Mouse (Mus musculus): ENCODE data around the gene Col4a3. TPM values are rescaled to one million over a fixed set of nuclear protein-coding genes. Genes with fewer than 3 reads are reported as not detected.
A peak's percentile ranks its signal among the peaks of the same experiment; 100 is the strongest.

Col4a3 gene
- total RNA-seq, 1 experiment from 2014 or later: not detected

DNA sequence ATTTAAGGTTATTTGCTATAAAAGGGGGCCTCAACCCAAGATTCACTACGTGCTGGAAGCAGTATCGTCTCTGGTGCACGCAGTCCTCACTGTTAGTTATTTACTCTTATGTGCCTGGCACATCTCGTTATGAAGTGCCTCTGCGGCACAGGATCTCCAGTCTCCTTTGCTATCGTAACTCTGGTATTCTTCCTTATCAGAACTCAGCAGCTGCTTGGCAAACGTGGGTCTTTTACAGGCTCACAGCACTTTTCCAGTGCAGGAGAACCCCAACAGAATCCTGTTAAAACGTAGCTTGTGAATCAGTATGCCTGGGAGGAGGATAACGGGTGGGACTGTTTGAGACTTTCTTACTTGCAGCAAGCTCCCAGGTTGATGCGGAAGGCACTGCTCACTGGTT lies 61.3 kb downstream of the Col4a3 start:
- ATAC-seq (replicated peaks; ENCODE audit: insufficient number of reproducible peaks, low FRiP score, low TSS enrichment, poor library complexity, severe bottlenecking): no peak

DNA sequence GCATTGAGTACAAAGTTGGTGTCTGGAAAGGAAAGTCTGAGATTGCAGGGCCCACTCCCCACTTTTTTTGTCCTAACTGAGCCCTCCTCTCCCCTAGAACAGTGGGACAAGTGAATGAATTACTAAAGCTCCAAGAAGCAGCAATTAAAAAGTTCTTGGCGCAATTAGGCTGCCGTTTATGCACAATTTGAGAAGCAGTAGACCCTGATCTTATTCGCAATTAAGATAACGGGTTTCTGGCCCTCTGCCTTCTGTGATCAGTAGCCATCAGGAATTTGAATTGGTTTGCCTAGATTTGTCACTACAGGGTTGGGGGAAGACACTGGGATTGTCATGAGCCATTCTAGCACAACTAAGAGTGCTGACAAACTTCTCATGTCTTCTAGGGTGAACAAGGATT lies 64.1 kb downstream of the Col4a3 start:
- no peak for ATAC-seq (replicated peaks; ENCODE audit: insufficient number of reproducible peaks, low FRiP score, low TSS enrichment, poor library complexity, severe bottlenecking)

DNA sequence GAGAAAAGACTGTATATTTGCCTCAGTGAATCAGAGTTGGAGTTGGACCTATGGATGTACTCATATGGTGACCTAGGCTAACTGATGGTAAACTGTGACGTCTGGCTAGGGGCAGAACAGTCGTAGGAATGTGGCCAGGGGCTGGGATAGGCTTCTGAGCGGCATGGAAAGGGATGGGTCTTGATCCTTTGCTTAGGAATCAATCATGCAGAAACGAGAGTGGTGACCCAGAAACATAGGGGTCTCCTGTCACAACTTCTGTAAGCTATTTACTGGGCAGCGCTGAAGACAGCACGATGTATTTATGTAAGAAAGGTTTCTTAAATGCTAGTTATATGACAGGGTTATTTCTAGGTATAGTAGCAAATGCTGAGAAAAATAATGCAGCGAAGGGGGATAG lies 67.3 kb downstream of the Col4a3 start:
- no peak for ATAC-seq (replicated peaks; ENCODE audit: insufficient number of reproducible peaks, low FRiP score, low TSS enrichment, poor library complexity, severe bottlenecking)

DNA sequence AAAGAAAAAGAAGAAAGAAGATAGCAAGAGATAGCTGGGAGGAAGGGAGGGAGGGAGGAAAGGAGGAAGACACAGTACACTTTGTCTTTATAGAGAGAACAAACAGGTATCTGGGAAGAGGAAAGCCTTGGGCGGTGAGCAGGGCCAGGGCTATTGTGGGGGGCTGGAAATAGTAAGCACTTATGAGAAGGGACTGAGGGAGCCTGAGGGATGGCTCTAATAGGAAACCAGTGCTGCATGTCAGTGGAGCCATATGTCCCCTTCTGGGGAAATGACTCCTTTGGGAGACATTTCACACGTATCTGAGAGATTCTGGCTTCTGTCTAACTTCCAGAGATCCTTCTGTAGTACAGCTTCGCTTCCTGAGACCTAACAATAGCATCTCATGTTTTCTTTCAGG lies 69.7 kb downstream of the Col4a3 start:
- ATAC-seq (replicated peaks; ENCODE audit: insufficient number of reproducible peaks, low FRiP score, low TSS enrichment, poor library complexity, severe bottlenecking): no peak

DNA sequence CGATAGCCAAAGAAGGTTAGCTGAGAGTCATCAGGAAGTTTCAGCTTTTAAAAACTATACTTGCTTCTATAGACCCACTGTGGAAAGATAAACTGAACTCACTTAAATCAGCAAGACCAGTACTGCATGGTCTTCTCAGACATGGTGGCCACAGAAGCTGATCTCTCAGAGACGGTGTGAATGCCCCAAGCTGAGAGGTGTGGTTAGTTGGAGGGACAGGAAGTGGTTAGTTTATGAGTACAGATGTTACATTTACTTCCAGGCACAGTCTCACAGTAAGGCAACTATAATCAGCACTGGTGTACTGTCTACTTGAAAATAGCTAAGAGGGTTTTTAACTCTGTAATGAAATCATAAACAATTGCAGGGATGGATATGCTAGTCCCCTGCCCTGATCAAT lies 75.5 kb downstream of the Col4a3 start:
- ATAC-seq (replicated peaks; ENCODE audit: insufficient number of reproducible peaks, low FRiP score, low TSS enrichment, poor library complexity, severe bottlenecking): no peak

DNA sequence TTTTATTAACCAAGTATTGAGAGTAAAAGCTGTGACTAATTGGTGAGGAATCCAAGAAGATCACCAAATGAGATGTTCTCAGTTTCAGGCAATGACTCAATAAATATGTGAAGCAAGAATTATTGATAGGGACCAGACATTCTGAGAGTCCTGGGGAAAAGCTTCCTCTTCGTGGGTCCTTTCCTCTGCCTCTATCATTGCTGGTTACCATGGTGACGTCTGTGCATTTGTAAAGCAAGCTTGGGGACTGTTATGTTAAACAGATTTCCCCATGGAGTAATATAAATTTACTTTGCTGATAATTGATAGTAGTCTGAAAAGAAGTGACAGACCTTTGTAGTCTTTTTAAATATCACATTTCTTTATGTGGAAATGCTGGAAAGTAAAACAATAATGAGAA lies 76.8 kb downstream of the Col4a3 start:
- no peak for ATAC-seq (replicated peaks; ENCODE audit: insufficient number of reproducible peaks, low FRiP score, low TSS enrichment, poor library complexity, severe bottlenecking)

DNA sequence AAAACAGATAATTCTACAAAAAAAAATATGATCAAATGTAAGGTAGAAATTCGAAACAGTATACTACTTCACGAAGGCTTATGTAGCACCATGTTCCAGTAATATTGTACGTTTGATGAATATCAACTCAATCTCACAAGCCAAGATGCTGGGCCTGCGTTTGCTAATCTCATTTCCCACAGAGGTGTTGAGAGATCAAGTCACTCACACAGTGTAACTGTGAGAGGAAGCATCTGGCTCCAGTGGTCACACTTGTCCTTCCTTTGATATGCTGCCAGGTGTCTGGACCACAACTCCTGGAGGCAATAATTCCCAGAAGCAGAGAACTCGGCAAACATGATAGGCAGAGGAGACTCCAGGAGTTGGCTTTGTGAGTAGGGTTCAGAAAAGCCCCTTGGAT lies 99.6 kb downstream of the Col4a3 start:
- no peak for ATAC-seq (replicated peaks; ENCODE audit: insufficient number of reproducible peaks, low FRiP score, low TSS enrichment, poor library complexity, severe bottlenecking)

DNA sequence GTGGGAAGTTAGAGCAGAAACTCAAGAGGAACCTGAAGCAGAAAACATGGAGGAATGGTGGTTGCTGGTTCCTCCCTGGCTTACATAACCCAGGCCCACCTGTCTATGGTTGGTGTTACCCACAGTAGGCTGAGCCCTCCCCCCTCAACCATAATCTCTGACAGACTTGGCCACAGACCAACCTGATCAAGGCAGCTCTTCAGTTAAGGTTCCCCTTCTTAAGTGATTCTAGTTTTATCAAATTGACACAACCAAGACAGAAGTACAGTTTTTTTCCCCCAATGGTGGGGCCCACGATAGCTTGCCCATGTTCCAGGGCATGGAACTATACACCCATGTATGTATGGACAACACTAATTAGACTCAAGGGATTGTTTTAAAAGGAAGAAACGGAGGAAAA lies 100.1 kb downstream of the Col4a3 start:
- ATAC-seq (replicated peaks; ENCODE audit: insufficient number of reproducible peaks, low FRiP score, low TSS enrichment, poor library complexity, severe bottlenecking): no peak

DNA sequence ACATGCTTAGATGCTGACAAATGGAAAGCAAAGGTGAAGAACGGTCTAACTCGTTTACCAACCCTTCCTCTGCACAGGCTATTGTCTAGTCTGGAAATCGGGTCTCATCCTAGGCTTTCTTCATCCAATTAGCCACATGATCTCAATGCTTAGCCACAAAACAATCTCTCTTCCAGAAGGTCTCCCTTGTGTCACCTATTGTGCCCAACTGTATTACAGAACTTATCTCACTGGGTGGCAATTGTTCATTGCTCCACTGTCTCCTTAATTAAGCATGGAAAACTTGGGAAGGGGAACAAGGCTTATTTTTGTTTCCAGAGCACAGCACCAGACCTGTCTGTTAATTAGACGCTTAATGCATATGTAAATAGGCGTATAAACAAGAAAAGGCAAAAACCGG lies 101.2 kb downstream of the Col4a3 start:
- ATAC-seq (replicated peaks; ENCODE audit: insufficient number of reproducible peaks, low FRiP score, low TSS enrichment, poor library complexity, severe bottlenecking): no peak

DNA sequence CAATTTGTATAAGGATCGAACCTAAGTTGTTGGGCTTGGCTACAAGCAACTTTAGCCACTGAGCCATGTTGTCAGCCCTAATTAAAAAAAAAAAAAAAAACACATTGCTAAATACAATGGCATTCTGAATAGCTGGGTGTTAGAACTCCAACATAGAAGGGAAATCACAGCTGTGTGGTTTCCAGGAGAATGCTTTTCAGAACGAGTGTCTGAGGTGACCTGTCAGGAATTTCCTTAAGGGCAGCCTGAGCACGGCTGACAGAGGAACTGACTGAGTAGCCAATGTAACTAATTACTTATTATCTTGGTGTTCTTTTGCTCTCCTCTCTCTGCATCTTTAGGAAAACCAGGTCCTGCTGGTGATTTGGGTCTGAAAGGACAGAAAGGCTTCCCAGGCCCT lies 109.2 kb downstream of the Col4a3 start:
- ATAC-seq (replicated peaks; ENCODE audit: insufficient number of reproducible peaks, low FRiP score, low TSS enrichment, poor library complexity, severe bottlenecking): no peak

DNA sequence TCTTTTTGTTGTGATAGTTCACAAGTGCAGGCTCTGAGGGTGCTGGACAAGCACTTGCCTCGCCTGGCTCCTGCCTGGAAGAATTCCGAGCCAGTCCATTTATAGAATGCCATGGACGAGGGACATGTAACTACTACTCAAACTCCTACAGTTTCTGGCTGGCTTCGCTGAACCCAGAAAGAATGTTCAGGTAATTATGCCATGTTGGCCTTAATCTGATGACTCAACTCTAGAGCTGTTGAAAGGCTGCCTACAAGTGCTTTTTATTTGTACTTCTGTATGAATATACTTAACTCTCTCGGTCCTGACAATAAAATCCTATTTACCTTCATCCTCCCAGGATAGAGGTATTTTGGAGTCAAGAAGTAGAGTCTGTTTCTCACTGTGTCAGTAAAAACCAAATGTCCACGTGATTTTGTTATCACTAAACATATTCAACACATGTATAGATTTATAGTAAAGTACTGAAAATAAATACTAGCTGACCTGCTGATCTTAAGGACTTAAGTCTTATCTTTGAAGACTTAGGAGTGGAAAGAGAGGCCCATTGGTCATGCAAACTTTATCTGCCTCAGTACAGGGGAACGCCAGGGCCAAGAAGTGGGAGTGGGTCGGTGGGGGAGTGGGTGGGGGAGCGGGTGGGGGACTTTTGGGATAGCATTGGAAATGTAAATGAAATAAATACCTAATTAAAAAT lies 131.2 kb downstream of the Col4a3 start:
- ATAC-seq (replicated peaks; ENCODE audit: insufficient number of reproducible peaks, low FRiP score, low TSS enrichment, poor library complexity, severe bottlenecking): no peak

DNA sequence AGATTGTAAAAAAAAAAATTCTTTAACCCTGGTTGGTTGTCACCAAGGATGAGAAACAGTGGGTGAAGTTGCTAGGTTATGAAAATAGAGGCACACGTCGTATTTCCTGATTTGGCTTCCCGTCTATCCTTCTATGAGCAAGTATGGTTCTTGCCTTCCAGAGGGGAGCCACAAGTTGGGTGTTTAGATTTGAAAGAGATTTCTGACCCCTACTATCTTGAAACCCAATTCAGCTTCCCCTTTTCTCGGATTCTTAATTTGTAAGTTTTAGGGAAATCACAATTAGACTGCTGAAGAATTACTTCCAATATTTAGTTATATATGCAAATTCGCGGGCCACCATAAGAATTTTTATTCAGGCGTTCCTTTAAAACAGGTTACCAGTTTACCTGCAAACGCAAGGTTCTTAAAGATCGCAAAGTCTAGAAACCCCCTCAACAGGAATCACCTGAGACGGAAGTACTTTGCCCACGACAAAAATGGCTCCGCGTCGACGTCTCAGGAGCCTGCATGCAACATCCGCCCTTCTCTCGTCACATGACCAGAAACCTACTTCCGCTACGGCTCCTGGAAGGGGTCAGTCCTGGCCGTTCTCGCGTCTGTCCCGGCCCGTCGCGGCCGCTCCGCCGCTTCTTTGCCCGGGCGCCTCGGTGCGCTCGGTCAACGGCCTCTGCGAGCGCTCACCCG lies 137.8 kb downstream of the Col4a3 start, which contains the start of gene Mff:
Mff (plus strand) TSS at position 552 of the 687 bp plus-strand sequence.
- ATAC-seq (replicated peaks; ENCODE audit: insufficient number of reproducible peaks, low FRiP score, low TSS enrichment, poor library complexity, severe bottlenecking): peak; percentile 99

DNA sequence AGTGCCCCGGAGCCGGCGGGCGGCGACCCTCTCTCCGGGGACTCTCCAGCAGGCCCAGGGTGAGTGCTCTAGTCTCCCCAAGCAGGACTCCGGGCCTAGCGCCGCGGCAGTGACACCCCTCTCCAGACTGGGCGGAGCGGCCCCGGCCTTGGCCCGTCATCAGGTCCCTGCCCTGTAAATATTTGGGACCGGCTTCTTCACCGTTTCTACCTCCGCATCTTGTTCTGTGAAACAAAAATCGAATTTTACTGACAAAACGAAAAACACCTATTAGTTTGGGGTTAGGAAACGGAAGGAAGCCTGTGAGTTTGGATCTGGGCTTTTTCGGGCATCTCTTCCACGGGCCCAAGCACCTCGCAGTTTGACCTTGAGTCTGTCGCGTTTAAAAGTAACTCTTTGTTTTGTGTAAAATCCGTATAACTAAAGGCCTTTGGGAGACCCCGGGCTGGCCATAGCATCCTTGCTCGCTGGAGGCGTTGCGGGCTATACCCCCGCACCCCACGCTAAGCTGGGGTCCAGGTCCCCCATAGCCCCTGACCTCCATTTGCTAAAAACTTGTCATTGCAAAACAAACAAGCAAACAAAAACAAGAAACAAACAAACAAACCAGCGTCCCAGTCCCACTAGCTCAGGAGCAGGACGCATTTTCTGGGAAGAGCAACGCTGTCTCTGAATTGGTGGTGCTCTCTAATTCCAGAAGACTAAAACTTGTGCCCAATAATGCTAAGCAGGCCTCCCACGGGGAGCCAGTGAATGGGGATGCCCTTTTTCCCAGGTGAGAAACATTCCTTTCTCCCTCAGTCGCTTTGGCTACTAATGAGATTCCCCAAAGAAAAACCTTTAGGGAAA lies 138.5 kb downstream of the Col4a3 start:
- ATAC-seq (replicated peaks; ENCODE audit: insufficient number of reproducible peaks, low FRiP score, low TSS enrichment, poor library complexity, severe bottlenecking): peak; percentile 68

DNA sequence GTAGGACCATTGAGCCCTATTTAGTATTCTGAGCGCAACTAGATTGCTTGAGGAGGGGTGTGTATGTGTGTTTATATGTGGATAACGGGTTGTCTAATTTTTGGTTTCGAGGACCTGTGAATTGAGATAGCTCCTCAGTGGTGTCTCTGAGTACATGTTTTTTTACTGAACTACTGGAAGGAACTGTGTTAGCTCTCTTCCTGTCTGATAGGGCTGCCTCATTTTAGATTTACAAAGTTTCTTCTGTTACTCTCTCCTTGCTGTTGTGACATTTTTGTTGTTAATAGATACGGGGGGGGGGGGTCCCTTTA lies 139.1 kb downstream of the Col4a3 start:
- ATAC-seq (replicated peaks; ENCODE audit: insufficient number of reproducible peaks, low FRiP score, low TSS enrichment, poor library complexity, severe bottlenecking): no peak

DNA sequence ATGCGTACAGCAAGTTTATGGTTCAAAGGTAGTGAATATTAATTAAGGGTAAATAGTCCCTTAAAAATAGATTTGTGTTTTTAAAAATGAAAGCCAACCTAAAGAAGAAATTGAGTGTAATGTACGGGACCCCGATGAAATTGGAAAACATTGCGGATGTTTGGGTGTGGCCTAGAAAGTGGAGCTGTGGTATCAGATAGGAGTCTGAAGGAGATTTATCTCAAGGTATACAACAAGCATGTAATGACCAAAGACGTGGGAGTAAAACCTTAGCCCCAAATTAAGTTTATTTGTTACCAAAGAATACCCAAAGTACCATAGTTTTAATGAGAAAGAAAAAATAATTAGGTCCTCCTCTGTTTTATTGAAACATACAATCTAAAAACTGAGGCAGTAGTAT lies 139.8 kb downstream of the Col4a3 start:
- ATAC-seq (replicated peaks; ENCODE audit: insufficient number of reproducible peaks, low FRiP score, low TSS enrichment, poor library complexity, severe bottlenecking): no peak

DNA sequence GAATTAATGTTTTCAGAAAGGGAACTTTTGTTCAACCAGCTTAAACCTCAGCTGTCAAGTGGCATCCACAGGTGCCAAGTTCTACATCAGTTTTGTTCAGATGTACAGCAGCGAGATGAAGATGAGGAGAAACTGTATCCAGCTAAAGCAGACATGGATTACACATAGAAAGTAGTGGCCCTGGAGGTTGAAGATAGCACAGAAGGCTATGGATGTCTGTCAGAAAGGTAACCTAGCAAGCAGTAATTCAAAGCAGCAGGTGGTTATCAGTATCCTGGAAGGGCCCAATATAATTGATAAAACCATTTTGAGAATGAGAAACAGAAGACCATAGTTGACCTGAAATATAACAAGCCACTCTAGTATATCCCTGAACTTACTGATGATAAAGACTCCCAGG lies 146.6 kb downstream of the Col4a3 start:
- ATAC-seq (replicated peaks; ENCODE audit: insufficient number of reproducible peaks, low FRiP score, low TSS enrichment, poor library complexity, severe bottlenecking): no peak

DNA sequence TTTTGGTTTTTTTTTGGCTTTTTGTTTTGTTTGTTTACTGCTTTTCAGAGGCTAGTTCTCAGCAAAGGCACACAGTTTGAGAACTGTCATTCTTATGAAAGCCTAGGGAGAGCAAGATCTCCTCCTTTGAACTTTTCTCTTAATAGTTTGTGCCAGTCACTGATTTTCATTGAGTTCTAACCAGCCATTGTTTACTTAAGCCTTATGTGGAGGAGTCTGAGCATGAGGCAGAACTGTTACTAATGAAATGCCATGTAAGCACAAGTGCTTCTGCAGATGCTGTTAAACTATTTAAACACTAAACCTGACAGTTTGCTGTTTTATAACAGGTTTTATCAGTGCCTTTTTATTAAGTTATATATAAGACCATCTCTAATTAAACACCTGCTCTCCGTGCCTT lies 151.3 kb downstream of the Col4a3 start:
- ATAC-seq (replicated peaks; ENCODE audit: insufficient number of reproducible peaks, low FRiP score, low TSS enrichment, poor library complexity, severe bottlenecking): no peak

DNA sequence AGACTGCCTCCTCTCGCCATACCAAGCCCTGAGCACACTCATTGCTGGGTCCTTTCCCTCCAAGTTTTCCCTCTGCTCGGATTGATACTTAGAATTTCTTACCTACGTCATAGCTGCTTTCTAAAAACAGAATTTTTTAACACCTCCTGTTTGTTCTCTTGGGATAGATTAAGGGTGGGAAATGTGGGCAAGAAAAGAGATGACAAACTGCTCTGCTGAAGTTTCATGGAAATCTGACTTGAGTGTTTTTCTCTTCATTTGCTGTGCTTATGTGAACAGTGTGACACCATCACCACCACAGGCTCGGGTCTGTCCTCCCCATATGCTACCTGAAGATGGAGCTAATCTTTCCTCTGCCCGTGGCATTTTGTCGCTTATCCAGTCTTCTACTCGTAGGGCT lies 154.8 kb downstream of the Col4a3 start:
- no peak for ATAC-seq (replicated peaks; ENCODE audit: insufficient number of reproducible peaks, low FRiP score, low TSS enrichment, poor library complexity, severe bottlenecking)

DNA sequence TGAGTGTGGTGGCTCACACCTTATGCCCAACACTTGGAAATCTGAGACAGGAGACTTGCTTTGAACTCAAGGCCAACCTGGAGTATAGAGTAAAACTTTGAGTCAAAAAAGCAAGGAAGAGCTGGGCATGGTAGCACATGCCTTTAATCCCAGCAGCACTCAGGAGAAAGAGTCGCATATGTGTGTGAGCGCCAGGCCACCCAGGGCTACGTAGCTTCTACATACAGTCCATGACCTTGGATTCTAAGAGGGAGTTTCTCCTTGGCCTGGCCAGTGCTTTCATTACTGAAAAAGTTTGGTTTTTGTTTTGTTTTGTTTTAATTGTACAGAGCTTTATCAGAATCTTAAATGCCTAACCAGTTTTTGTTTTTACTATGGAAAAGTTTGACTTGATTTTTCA lies 157.2 kb downstream of the Col4a3 start:
- no peak for ATAC-seq (replicated peaks; ENCODE audit: insufficient number of reproducible peaks, low FRiP score, low TSS enrichment, poor library complexity, severe bottlenecking)

DNA sequence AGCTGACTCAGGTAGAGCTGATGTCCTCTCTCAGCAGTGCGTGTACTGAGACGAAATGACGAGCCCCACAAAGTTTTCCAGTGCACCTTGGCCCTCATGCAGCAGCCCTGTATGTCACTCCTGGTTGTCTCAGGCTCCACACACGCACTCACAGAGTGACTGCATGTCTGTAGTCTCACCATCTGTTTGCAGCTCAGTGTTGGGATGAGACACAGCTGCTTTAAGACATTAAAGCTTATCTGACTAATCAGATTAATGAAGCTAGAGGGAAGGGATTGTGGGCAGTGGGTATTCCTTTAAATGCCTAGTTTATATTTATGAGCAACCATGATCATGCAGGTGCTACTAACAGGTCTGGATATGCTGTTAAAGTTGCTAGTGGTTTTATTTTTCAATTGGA lies 159.7 kb downstream of the Col4a3 start:
- no peak for ATAC-seq (replicated peaks; ENCODE audit: insufficient number of reproducible peaks, low FRiP score, low TSS enrichment, poor library complexity, severe bottlenecking)

Measured in monocyte, adult 5-6 weeks (primary cell).